Comparison of ENCODE assay signal across 24 mouse cellular contexts in genomic region chr8:121319491-121319890, GRCm38 (mm10).
DNase-seq lines count a peak whose midpoint lies in the region; ATAC-seq and TF ChIP-seq lines count a peak whose summit lies in the region.
"Had no signal": no experiment of that assay in that cellular context is flagged by ENCODE, and none has a peak within 500 bp of the region (broad histone marks: within the 10 kb centered on the region; RNA-seq: fewer than 3 reads in every experiment).

No protein-coding gene starts in this region.

- no peak overlapping the region for H3K4me2 ChIP-seq in heart, embryonic 13.5 days
- H3K4me2 ChIP-seq in heart, embryonic 11.5 days = no peak overlapping the region
- H3K4me2 ChIP-seq: forebrain, embryonic 12.5 days; hindbrain, embryonic 14.5 days; intestine, embryonic 15.5 days had no signal

- H3K27ac ChIP-seq in heart, embryonic 13.5 days (replicated peaks) = 0 out of 2 replicates have a peak overlapping the region, but pooled peaks have one; percentile 5
- no peak overlapping the region for H3K27ac ChIP-seq in heart, embryonic 11.5 days (ENCODE audit: low read depth, low read length)
- peak overlapping the region; percentile 25; the same call in 1 of the 2 replicates for H3K27ac ChIP-seq in ES-E14 (ENCODE audit: insufficient read depth, low read depth, low read length, poor library complexity, severe bottlenecking)
- H3K27ac ChIP-seq: forebrain, embryonic 12.5 days; heart, adult 2 months; hindbrain, embryonic 14.5 days; intestine, embryonic 15.5 days had no signal

- no peak overlapping the region for H3K4me3 ChIP-seq in heart, embryonic 13.5 days
- no peak overlapping the region for H3K4me3 ChIP-seq in heart, embryonic 11.5 days (ENCODE audit: low read depth, low read length)
- no peak overlapping the region for H3K4me3 ChIP-seq in ES-E14 (ENCODE audit: insufficient read depth in 1 of 2, low read depth in 1 of 2, low read length in 2 of 2, poor library complexity in 1 of 2, severe bottlenecking in 1 of 2)
- H3K4me3 ChIP-seq: erythroblast, embryonic 14.5 days; forebrain, embryonic 12.5 days; heart, adult 2 months; intestine, embryonic 15.5 days had no signal

- no peak overlapping the region for H3K9ac ChIP-seq in heart, embryonic 13.5 days
- H3K9ac ChIP-seq in heart, embryonic 11.5 days (ENCODE audit: low read depth, low read length) = no peak overlapping the region; the same call in 1 of the 2 replicates
- H3K9ac ChIP-seq in ES-E14 (ENCODE audit: insufficient read depth, low read depth, low read length, poor library complexity, severe bottlenecking) = no peak overlapping the region
- H3K9ac ChIP-seq: forebrain, embryonic 12.5 days; hindbrain, embryonic 14.5 days; intestine, embryonic 15.5 days had no signal

- H3K27me3 ChIP-seq in heart, embryonic 13.5 days (replicated peaks) = no peaks in the 10 kb centered on the region
- no peaks in the 10 kb centered on the region for H3K27me3 ChIP-seq in heart, embryonic 11.5 days (ENCODE audit: control insufficient read depth, insufficient read depth, low read length)
- H3K27me3 ChIP-seq: intestine, embryonic 15.5 days had no signal

- no peaks in the 10 kb centered on the region for H3K36me3 ChIP-seq in heart, embryonic 13.5 days
- no peaks in the 10 kb centered on the region for H3K36me3 ChIP-seq in heart, embryonic 11.5 days (ENCODE audit: control insufficient read depth, insufficient read depth, low read length)
- H3K36me3 ChIP-seq in ES-E14 (ENCODE audit: control insufficient read depth, insufficient read depth, low read length, poor library complexity, severe bottlenecking) = no peaks in the 10 kb centered on the region
- H3K36me3 ChIP-seq: forebrain, embryonic 12.5 days; intestine, embryonic 15.5 days had no signal

- peaks cover 46% of the 10 kb centered on the region for H3K4me1 ChIP-seq in heart, embryonic 13.5 days
- peaks cover 33% of the 10 kb centered on the region for H3K4me1 ChIP-seq in heart, embryonic 11.5 days (ENCODE audit: control insufficient read depth, insufficient read depth, low read length)
- peaks cover 0 to 7% of the 10 kb centered on the region in 2 experiments; a peak in 1 of 4 replicates for H3K4me1 ChIP-seq in ES-E14 (ENCODE audit: control insufficient read depth in 2 of 2, insufficient read depth in 2 of 2, low read length in 2 of 2, poor library complexity in 1 of 2)
- H3K4me1 ChIP-seq: forebrain, embryonic 12.5 days had no signal

- peak; percentile 55 for DNase-seq in embryo, embryonic 10 days (ENCODE audit: low spot score)
- DNase-seq in embryo, embryonic 11 days = no peak
- DNase-seq in kidney, postnatal 10 days = peak; percentile 51
- no peak for DNase-seq in kidney, adult 9 months
- no peak for DNase-seq in ES-E14 (ENCODE audit: low read depth, low spot score)
- DNase-seq: adrenal gland, postnatal 14 days; B cell, adult 2 months; cerebellum, adult 18-20 months; cerebellum, adult 9-11 months; cerebellum, postnatal 36 days; gastrocnemius, postnatal 10 days; heart, adult 2 months; heart, postnatal 10 days; heart, postnatal 4 days had no signal

- in situ Hi-C loops in ES-E14 (cut with MboI; ENCODE audit: low sequenced_read_pairs in 2 of 2, unreplicated experiment in 2 of 2) = no loop called here

- ATAC-seq in heart, embryonic 13.5 days (ENCODE audit: extremely low read depth, insufficient number of reproducible peaks, low FRiP score, low TSS enrichment) = no peak
- no peak for ATAC-seq in heart, embryonic 11.5 days (replicated peaks; ENCODE audit: insufficient number of reproducible peaks, low FRiP score, low TSS enrichment)
- ATAC-seq in erythroblast, adult 5-6 weeks (replicated peaks; ENCODE audit: low FRiP score, poor library complexity, severe bottlenecking) = no peak
- ATAC-seq: activated CD4-positive, CD25-positive, alpha-beta regulatory T cell, adult 4 months; CD4-positive, CD25-positive, alpha-beta regulatory T cell, adult 4 months; forebrain, embryonic 16.5 days; intestine, embryonic 15.5 days had no signal

- WGBS in heart, embryonic 13.5 days = 40% methylated on average over 5 of the region's 5 CpGs
- WGBS in heart, embryonic 11.5 days (ENCODE audit: insufficient replicate concordance) = 28% methylated on average over 5 of the region's 5 CpGs

- no peaks in the 10 kb centered on the region for H3K9me3 ChIP-seq in heart, embryonic 13.5 days
- H3K9me3 ChIP-seq in heart, embryonic 11.5 days (replicated peaks; ENCODE audit: control insufficient read depth, low read length) = no peaks in the 10 kb centered on the region
- H3K9me3 ChIP-seq in ES-E14 (ENCODE audit: control insufficient read depth, insufficient read depth, low read depth, low read length) = no peaks in the 10 kb centered on the region
- H3K9me3 ChIP-seq: forebrain, embryonic 12.5 days; intestine, embryonic 15.5 days had no signal

TF ChIP-seq in ES-E14, 5 proteins besides CTCF, POLR2A, EP300 and RAD21:
- no peak for TF ChIP-seq CHD2 (IDR thresholded peaks at IDR 0.05; ENCODE audit: low read depth, low read length)
- TF ChIP-seq ZC3H11A (IDR thresholded peaks at IDR 0.05; ENCODE audit: borderline replicate concordance, low read depth, low read length) = no peak
- no peak for TF ChIP-seq MAFK (IDR thresholded peaks at IDR 0.05; ENCODE audit: insufficient read depth, low read depth, low read length)
- TF ChIP-seq HCFC1 (IDR thresholded peaks at IDR 0.05; ENCODE audit: borderline replicate concordance, insufficient read depth, low read length) = no peak
- no peak for TF ChIP-seq ZNF384 (IDR thresholded peaks at IDR 0.05; ENCODE audit: low read depth, low read length)

Comparison
In these comparisons a context has a peak if more than half of its experiments do, and no peak if none do; other contexts are left out.
1. DNase-seq: peak in embryo, embryonic 10 days (single experiment) and kidney, postnatal 10 days (single experiment); none in embryo, embryonic 11 days (single experiment), kidney, adult 9 months (single experiment) and ES-E14 (single experiment).